Mouse (Mus musculus) left cerebral cortex, adult 8-10 months (tissue): Measurements from ENCODE around the gene Foxl2. TPM values are rescaled to one million over a fixed set of nuclear protein-coding genes. Genes with fewer than 3 reads are reported as not detected.

Experiments used
- DNase-seq, 2 experiments: peaks; one replicate each; pipeline ENCODE4 v3.0.0; 2022; ENCODE audit warnings: low spot score in 2 of 2
- total RNA-seq, 4 experiments: library from RNA; stranded (reverse); gene quantifications; 2 replicates each; pipeline ENCODE4 v1.2.4; 2022

Gene Foxl2
- total RNA-seq, 4 experiments from 2014 or later: 0.72 to 1.1 (median 0.90) TPM

DNA sequence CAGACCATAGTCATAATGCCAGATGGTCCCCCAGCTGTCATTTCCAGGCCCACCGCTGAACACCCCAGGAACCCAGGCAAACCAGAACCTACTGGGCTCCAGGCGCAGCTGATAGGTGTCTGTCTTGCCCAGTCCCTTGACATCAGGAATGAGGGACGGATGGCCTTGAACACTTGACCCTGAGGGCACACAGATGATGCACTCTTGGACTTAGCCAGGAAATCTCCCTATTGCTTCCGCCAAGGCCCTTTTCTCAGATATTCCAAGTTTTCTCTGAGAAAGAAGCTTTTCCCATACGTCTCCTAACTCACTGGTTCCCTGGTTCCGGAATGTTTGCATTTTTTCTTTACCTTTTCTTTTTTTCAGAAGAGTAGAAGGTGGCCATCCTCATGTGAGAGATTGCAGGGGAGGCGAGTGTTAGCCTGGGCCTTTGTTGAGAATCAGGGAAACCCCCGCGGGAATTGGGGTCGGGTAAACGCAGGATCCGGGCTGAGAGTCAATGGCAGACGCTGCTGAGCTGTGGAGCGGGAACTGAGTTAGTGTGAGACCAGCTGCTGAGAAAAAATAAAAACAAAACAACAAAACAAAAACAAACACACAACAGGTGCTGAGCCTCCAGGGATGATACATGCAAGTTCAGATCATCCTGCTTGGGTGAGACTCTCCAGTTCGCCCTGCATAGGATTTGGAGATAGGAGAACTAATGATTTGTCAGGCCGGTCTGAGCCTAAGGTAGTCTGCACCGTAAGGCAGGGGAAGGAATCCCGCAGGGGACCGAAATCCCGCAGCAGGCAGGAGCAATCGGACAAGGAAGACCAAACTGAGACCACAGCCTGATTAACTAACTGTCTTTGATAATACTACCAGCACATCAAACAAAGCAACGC is 6.7 kb downstream of the Foxl2 start:
- DNase-seq: no peak

DNA sequence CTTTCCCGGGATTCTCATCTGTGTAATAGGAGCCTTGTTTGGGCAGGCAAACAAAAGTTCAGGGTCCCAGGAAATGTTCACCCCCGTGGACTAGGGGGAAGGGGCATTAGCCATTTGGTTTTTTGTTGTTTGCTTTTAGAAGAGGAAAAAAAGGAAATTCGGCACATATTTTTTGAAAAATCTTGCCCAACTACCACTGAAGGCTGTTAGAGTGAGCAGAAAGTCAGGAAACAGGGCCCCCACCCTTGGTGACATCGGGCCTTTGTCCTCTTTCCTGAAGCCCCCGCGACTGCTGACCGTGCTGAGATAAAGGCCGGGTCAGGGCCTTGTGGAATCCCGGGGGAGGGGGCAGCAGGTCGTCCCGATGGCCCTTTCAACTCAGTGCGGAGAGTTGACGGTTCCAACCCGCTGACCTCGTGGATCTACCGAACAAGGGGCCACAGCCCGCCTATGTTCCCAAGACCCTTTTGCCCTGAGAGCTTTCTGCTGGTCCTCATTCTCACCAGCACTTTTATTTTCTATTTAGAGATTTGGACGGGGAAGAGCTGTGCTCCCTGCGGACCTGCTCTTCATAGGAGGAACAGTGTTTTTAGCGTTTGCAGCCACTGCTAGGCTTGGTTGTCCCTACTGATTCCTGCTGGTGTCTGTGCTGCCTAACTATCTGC is 7.5 kb downstream of the Foxl2 start:
- DNase-seq: no peak

DNA sequence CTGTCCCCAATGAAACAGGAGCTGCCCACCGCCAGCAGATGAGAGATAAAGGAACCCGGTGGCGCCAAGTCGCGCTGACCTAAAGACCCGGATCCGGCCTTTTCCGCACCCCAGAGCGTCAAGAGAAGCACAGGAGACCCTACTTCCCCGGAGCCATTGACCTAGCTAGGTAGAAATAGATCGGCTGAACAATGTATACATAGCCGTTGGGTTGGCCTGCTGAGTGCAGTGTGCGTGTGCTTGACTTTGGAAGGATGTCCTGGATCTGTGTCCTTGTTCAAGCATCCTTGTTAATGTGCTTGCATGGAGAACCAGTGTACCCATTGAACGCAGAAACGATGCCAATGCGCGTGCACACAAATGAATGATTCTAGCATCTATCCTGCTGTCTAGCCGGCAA is 8.6 kb downstream of the Foxl2 start:
- no peak for DNase-seq

DNA sequence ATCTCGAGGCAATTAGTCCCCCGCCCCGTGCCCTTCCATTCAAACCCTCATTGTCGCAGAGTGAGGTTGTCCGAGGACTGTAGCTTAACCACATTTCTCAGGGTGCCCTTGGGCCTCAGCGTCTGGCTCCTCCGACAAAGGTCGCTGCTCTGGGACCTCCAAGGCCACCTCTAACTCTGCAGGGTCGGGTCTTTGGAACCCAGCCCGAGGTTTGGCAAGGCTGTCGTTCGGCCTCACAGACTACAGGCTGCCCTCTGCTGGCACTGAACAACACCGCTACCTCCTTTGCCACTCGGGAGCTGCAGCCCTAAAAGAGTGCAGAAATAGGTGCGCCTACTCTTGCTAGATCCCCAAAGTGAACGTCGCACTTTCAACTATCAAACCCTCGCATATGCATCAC is 10.0 kb downstream of the Foxl2 start:
- DNase-seq: no peak

DNA sequence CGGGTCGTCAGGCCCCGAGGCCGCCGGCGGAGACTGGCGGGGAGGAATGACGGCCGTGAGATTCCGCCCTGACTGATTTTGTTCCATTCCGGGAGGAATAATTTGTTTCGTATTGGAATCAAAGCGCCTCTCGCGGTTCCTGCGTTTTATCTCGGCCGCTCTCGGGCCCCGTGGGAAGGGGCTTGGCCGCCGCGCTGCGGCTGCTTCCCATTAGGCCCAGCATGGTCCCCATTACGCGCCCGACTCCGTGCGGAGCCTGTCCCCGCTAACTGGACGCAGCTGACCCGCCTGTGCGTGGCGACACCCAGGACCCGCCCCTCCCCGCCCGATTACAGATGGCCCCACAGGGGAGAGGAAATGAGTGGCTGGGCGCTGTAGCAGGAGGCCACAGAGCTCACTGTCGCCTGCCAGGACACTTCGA is 18.0 kb downstream of the Foxl2 start:
- no peak for DNase-seq

DNA sequence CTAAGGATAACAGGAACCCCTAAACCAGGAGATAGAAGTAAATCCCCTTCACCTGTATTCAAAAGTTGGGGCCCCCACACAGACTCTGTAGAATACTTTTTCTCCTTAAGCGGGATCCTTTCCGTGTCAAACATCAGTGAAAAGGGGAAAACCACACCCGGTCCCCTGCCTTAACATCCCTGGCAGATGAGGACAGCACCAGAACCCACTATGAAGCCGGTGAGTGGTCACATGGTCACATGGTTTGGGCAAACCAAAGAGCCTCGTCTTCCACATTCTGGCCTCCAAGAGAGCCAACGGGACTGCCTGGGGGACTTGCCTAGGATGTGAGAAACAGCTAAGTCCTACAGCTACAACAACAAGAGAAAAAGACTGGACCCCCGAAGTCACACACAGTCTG is 18.5 kb downstream of the Foxl2 start:
- no peak for DNase-seq

DNA sequence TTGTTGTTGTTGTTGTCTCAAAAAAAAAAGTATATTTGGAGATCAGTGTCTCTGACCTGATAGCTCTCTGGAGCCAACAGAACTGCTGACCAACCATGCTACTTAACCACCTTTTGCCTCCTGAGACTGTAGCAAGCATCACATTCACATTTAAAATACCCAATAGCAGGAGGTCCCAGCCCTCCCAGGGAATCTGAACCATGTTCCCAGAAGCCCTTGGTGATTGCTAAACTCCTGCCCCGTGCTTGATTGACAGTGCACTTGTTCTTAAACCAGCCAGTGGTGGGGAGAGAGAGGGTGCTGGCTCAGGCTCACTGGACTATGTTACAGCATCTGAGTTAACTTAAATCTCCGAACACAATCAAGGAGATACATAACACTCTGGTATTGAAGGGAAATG is 19.8 kb downstream of the Foxl2 start:
- no peak for DNase-seq

DNA sequence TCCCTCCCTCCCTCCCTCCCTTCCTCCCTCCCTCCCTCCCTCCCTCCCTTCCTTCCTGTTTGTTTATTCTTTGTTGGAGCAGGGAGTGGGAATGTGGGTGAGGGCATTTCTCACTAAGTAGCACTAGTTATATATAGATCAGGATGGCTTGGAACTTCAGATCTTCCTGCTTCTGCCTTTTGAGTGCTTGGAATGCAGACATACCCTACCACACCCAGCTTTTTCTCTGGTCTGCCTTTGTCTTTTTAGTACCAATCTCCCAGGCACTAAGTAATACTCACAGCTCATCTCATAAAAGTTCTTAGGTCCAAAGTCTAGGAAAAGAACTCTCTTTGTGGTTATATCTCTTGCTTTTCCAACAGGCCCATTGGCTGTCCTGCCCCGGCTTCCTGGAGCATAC is 21.0 kb downstream of the Foxl2 start:
- DNase-seq: no peak

DNA sequence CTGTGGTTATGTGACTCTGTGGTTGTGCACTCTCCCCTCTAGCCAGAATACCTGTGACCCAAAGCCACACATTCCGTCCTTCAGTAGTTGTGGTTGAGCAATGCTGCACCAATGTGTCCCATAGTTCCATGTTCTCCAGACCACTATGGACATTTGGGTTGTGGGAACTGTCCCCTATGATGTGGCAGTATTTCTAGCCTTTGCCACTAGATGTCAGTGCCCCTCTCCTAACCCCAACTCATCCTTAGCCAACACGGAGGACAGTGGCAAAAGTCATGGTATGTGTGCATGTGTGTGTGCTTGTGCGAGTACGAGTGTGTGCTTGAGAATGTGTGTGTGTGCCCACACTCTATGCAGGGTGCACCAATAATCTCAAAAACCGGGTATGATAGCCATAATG is 21.4 kb downstream of the Foxl2 start:
- no peak for DNase-seq

DNA sequence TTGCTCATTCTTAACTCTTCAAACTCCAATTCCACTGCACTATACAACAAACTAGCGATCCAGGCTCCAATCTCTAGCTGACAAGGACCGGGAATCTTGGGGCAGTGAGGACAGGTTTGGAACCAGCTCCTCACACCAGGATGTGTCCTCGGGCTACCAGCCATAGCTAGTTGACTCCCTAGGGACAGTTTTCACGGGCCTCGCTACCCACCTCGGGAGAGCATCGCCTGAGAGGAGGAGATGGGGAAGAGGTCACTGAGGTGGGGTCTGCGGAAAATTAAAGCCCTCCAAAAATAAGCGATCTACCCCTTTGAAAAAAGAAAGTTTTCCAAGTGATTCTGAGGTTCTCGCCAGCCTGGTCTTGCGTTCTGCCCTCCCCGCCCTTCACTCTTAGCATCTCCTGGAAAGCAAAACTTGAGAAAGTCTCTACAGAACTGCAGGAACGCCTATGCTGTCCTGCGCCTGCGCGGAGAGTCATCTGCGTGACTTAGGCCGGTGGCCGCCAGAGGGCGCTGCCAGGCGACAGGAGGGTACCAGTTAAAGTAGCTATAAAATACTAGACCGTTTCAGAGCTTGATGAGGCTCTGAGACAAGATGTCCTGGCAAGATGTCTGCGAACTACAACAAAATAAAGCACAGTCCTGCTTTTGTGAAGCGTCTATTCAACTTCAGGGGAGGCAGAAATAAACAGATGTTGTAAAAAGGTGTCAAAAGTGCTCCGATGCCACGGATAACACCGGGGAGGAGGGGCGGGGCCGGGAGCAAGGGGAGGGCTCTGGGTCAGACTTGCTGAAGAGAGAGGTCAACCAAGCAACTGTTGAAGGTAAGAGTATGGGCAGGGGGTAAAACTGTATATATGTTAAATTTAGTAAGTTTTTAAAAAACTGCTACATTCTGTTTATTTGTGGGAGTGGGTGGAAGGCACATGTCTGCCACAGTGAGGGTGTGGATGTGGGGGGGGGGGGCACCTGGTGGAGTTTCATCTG is 24.6 kb downstream of the Foxl2 start:
- DNase-seq: peak; percentile 42 to 86

DNA sequence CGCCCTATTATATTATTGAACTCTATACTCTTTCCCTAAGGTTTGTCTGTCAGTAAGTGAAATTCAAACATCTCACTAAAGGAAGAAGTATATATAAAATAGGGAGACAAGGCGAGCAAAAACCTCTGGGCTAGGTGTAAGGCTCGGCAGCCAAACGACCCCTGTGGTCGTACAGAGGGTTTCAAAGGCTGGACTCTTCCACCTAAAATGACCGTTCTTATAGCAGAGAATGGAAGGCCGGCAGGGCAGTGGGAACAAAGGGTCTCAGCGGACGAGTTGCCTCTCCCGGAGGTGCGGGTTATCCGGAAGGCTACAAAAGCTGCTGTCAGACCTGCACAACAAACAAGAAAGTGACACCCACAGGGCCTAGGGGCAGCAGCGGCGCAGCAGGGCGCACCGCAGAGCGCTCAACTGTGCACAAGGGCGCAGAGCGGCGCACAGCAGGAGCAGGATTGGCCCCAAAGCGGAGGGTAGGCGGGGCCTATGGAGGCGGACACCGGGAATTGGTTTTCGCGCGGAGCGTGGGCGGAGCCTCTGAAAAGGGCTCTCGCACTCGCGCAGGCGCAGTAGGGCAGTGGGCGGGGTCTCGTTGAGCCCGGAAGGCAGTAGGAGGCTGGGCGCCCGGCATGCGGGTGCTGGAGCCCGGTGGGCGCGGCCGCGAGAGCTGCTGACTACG is 30.9 kb downstream of the Foxl2 start, which contains the start of gene Faim:
Gene Faim (plus strand): TSS at position 574 of the 676 bp plus-strand sequence.
- peak; percentile 99 to 100 for DNase-seq

DNA sequence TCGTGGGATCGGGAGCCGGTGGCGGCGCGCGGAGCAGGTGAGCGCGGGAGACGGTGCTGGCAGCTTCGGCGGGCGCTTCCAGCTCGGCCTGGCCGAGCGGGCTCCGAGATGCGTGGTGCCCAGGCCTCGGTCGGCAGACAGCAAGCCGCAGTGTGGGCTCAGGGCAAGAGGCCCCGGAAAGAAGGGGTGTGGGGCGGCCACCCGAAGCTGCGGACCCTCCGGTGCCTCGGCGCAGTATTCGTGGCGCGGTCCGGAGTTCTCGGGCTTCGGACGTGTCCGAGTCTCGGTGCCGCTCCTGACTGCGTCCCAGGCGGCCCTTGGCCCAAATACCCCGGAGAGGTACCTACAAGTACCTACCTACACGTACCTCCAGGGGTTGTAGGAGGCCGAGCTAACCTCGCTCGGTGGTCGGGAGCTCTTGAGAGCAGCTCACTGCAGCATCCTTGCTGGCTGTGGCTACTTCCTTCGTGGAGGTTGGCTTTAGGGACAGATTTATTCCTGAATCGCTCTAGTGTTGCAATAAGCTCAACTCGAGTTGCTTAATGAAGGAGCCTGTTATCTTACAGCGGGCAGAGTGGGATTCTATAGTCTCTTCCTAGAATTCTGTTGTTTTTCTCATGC is 31.5 kb downstream of the Foxl2 start:
- DNase-seq: no peak

DNA sequence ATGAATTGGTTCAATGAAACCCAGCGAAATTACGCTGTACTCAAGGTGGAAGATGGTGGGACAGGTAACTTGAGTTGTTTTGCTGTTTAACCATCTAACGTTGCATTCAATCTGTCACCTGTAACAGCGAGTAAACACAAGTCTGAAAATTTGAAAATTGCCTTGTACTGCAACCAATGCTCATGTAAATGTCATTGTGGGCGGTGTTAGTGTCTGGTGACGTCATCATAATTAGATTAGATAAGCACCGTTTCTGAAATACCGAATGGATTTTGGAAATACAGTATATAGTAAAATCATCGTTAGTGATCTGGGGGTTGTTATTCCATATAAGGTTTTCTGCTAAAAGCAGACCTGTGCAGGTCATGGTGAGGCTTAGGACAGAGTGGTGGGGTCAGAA is 32.0 kb downstream of the Foxl2 start:
- no peak for DNase-seq

DNA sequence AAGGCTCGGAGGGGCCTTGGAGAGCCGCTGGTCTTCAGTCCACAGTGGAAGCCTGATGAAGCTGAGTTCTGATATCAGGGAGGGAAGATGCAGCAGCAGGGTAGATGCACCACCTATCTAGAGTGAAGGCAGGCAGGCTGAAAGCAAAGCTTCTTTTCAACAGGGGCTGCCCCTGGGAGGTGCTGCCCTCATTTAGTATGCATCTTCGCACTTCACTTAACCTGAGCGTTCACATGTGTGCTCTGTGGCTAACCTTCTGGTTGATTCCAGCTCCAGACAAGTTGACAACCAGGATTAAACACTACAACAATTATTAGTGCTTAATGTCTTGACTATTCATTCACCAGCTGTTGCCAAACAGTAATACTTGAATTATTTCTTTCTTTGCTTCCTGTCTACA is 39.0 kb downstream of the Foxl2 start:
- DNase-seq: no peak

DNA sequence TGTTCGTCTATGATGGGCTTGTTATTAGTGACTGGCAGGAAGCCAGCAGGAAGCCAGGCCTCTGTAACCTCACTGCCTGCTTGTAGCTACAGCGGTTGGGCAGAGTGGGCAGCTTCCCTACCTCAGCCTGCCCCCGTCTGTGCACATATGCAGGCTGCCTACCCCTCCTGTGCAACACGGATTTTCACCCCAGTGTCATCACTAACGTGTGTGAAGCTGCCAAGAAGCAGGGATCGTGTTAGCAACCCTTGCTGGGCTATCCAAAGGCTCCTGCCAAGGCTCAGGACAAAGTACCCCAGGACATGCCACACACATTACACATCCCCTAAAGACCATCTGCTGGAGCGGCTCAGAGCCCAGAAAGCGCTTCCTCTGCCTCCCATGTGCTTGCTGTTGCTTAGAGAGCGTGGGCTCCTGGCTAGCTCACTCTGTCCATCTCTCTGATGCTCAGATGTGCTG is 44.8 kb downstream of the Foxl2 start:
- DNase-seq: peak in 1 of 2 experiments; percentile 41

DNA sequence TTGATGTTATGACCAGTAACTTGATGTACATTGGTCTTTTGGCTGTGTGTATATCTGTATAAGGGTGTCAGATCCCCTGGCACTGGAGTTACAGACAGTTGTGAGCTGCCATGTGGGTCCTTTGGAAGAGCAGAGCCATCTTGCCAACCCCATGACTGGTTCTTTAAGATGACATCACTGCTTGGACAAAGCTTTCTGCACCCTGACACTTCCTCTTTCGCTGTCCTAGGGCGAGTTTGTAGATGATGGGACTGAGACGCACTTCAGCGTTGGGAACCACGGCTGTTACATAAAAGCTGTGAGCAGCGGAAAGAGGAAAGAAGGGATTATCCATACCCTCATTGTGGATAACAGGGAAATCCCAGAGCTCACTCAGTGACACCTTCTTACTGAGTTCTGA is 46.2 kb downstream of the Foxl2 start:
- no peak for DNase-seq
